ENCODE assay signal across 20 mouse cellular contexts in the genomic region with DNA sequence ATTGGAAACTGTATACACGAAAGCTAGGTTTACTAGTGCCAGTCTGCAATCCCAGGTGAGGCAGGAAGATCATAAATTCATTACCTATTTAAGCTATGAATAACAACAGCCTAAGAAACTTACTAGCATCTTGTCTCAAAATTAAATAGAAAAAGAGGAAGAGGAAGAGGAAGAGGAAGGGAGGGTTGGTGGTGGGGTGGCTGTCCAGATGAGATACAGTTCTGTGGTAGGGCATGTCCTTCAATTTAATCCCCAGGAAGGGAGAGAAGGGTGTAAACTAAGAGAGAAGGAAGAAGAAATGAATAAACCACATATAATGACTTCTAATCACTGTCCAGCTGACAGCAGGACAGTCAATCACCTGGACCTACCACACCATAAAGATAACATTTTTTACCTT.
A peak's percentile ranks its signal among the peaks of the same experiment; 100 is the strongest.
DNase-seq lines count a peak whose midpoint lies in the region; ATAC-seq and TF ChIP-seq lines count a peak whose summit lies in the region.
"Had no signal": no experiment of that assay in that cellular context is flagged by ENCODE, and none has a peak within 500 bp of the region (broad histone marks: within the 10 kb centered on the region; RNA-seq: fewer than 3 reads in every experiment).

No protein-coding gene starts in this region.

- ATAC-seq in G1E (ENCODE audit: extremely low read depth, insufficient number of reproducible peaks, low FRiP score, poor library complexity, severe bottlenecking), result peak; percentile 30
- ATAC-seq in granulocyte monocyte progenitor cell, adult 5-6 weeks (replicated peaks; ENCODE audit: poor library complexity, severe bottlenecking), result peak; percentile 97
- ATAC-seq: CD4-positive, CD25-positive, alpha-beta regulatory T cell, adult 4 months; forebrain, embryonic 13.5 days; intestine, embryonic 15.5 days had no signal

- H3K4me3 ChIP-seq in G1E (ENCODE audit: low read depth, low read length), result no peak overlapping the region
- H3K4me3 ChIP-seq: embryonic facial prominence, embryonic 10.5 days; forebrain, embryonic 13.5 days; gastrocnemius, adult 2 months; heart, embryonic 13.5 days; hindbrain, embryonic 13.5 days; intestine, embryonic 15.5 days had no signal

- peaks cover 35% of the 10 kb centered on the region for H3K36me3 ChIP-seq in G1E (replicated peaks)
- H3K36me3 ChIP-seq in splenic B cell, adult 2 months (ENCODE audit: control insufficient read depth, insufficient read depth, low read length, poor library complexity, severe bottlenecking), result no peaks in the 10 kb centered on the region
- H3K36me3 ChIP-seq: embryonic facial prominence, embryonic 10.5 days; intestine, embryonic 15.5 days had no signal

- no peaks in the 10 kb centered on the region for H3K27me3 ChIP-seq in G1E (ENCODE audit: insufficient read depth, low read length)
- no peaks in the 10 kb centered on the region for H3K27me3 ChIP-seq in splenic B cell, adult 2 months (ENCODE audit: control insufficient read depth, insufficient read depth, low read length, poor library complexity, severe bottlenecking)
- H3K27me3 ChIP-seq: forebrain, embryonic 13.5 days; heart, embryonic 13.5 days; hindbrain, embryonic 13.5 days; intestine, embryonic 15.5 days had no signal

- peaks cover 56% of the 10 kb centered on the region for H3K4me1 ChIP-seq in G1E (ENCODE audit: insufficient read depth, low read depth, low read length)
- H3K4me1 ChIP-seq: embryonic facial prominence, embryonic 10.5 days; forebrain, embryonic 13.5 days; hindbrain, embryonic 13.5 days; intestine, embryonic 15.5 days had no signal

- H3K9me3 ChIP-seq in G1E (replicated peaks), result no peaks in the 10 kb centered on the region
- H3K9me3 ChIP-seq: embryonic facial prominence, embryonic 10.5 days; forebrain, embryonic 13.5 days; heart, embryonic 13.5 days; hindbrain, embryonic 13.5 days; intestine, embryonic 15.5 days had no signal

- TF ChIP-seq CTCF in G1E (IDR thresholded peaks at IDR 0.05; ENCODE audit: low read depth, low read length), result no peak

- DNase-seq in 416B (ENCODE audit: low read depth), result peak; percentile 79
- DNase-seq in G1E (ENCODE audit: low spot score), result peak; percentile 18
- peak; percentile 10 for DNase-seq in splenic B cell, adult 2 months (ENCODE audit: low read depth, low spot score)
- DNase-seq in cerebellum, postnatal 4 days (ENCODE audit: low spot score in 2 of 2), result no peak
- no peak for DNase-seq in adrenal gland, postnatal 14 days
- DNase-seq: adrenal gland, adult 8-10 months; cerebellum, adult 11 months; cerebellum, adult 8-10 months; cerebellum, postnatal 25 days; gastrocnemius, adult 2 months; gastrocnemius, postnatal 25 days; heart, adult 11 months; heart, postnatal 36 days had no signal

Comparison
In these comparisons a context has a peak if more than half of its experiments do, and no peak if none do; other contexts are left out.
1. DNase-seq: peak in 416B (single experiment), G1E (single experiment) and splenic B cell, adult 2 months (single experiment); none in cerebellum, postnatal 4 days (0 of 2) and adrenal gland, postnatal 14 days (single experiment).